ENCODE assay signal across 29 mouse cellular contexts in the genomic region with DNA sequence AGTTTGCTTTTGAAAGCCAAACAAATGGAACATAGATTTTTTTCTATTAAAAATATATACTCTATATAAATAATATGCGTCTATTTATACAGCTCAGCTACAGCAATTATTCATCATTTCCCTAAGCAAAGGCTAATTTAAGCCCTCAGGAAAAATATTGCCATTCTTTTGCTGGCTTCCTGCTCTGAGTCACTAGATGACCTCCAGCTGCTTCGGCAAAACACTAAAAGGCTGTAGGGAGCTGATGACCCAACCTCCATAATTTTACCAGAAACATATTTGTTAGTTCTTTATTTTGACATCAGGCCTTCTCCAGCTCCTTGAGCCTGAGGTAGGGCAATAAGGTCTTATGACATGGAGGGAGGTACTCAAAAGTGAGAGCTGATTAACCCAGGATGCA.
A peak's percentile ranks its signal among the peaks of the same experiment; 100 is the strongest.
DNase-seq lines count a peak whose midpoint lies in the region; ATAC-seq and TF ChIP-seq lines count a peak whose summit lies in the region.
"Had no signal": no experiment of that assay in that cellular context is flagged by ENCODE, and none has a peak within 500 bp of the region (broad histone marks: within the 10 kb centered on the region; RNA-seq: fewer than 3 reads in every experiment).

No protein-coding gene starts in this region.

- H3K27ac ChIP-seq in midbrain, postnatal 0 days (ENCODE audit: low read depth, low read length), result no peak overlapping the region
- H3K27ac ChIP-seq: embryonic facial prominence, embryonic 10.5 days; forebrain, embryonic 12.5 days; heart, embryonic 15.5 days; hindbrain, embryonic 13.5 days; left cerebral cortex, adult 2 months; limb, embryonic 15.5 days; liver, embryonic 14.5 days; neural tube, embryonic 15.5 days; stomach, embryonic 15.5 days had no signal

- H3K4me2 ChIP-seq in midbrain, postnatal 0 days (ENCODE audit: low read depth, low read length, poor library complexity, severe bottlenecking), result no peak overlapping the region
- H3K4me2 ChIP-seq: forebrain, embryonic 12.5 days; heart, embryonic 15.5 days; hindbrain, embryonic 13.5 days; limb, embryonic 15.5 days; neural tube, embryonic 15.5 days; stomach, embryonic 15.5 days had no signal

- ATAC-seq in midbrain, postnatal 0 days (ENCODE audit: low FRiP score), result no peak
- ATAC-seq: activated CD4-positive, CD25-positive, alpha-beta regulatory T cell, adult 4 months; midbrain, embryonic 16.5 days had no signal

- H3K9me3 ChIP-seq in midbrain, postnatal 0 days (ENCODE audit: low read length), result no peaks in the 10 kb centered on the region
- H3K9me3 ChIP-seq: embryonic facial prominence, embryonic 10.5 days; forebrain, embryonic 12.5 days; G1E; heart, embryonic 15.5 days; hindbrain, embryonic 13.5 days; limb, embryonic 15.5 days; neural tube, embryonic 15.5 days; stomach, embryonic 15.5 days had no signal

- H3K27me3 ChIP-seq in midbrain, postnatal 0 days (ENCODE audit: insufficient read depth, low read length), result no peaks in the 10 kb centered on the region
- H3K27me3 ChIP-seq: CH12.LX; forebrain, embryonic 12.5 days; heart, embryonic 15.5 days; hindbrain, embryonic 13.5 days; limb, embryonic 15.5 days; neural tube, embryonic 15.5 days; stomach, embryonic 15.5 days had no signal

- H3K4me3 ChIP-seq in midbrain, postnatal 0 days (ENCODE audit: low read depth, low read length), result no peak overlapping the region
- H3K4me3 ChIP-seq: embryonic facial prominence, embryonic 10.5 days; forebrain, embryonic 12.5 days; heart, embryonic 15.5 days; hindbrain, embryonic 13.5 days; left cerebral cortex, adult 2 months; limb, embryonic 15.5 days; neural tube, embryonic 15.5 days; stomach, embryonic 15.5 days had no signal

- no peak for TF ChIP-seq CTCF in midbrain, postnatal 0 days (IDR thresholded peaks at IDR 0.05)

- DNase-seq in adrenal gland, adult 8-10 months, result peak; percentile 30
- no peak for DNase-seq in adrenal gland, adult 18-20 months (ENCODE audit: low spot score in 2 of 2)
- peak; percentile 25 for DNase-seq in kidney, postnatal 14 days
- no peak for DNase-seq in kidney, adult 8-10 months
- DNase-seq in NIH3T3 (ENCODE audit: low read depth), result peak; percentile 2
- DNase-seq in fibroblast of lung, adult 2 months (ENCODE audit: low read depth), result peak; percentile 6
- no peak for DNase-seq in midbrain, postnatal 0 days (ENCODE audit: low spot score)
- no peak for DNase-seq in embryo, embryonic 10.5 days (ENCODE audit: low spot score)
- DNase-seq: cerebellum, adult 9-10 months; gastrocnemius, postnatal 36 days; heart, postnatal 36 days; left cerebral cortex, postnatal 4 days; lung, postnatal 4 days; right cerebral cortex, adult 18-20 months; right cerebral cortex, postnatal 4 days; thymus, adult 2 months had no signal

- no peaks in the 10 kb centered on the region for H3K36me3 ChIP-seq in midbrain, postnatal 0 days (ENCODE audit: insufficient read depth, low read length)
- H3K36me3 ChIP-seq: embryonic facial prominence, embryonic 10.5 days; forebrain, embryonic 12.5 days; G1E; heart, embryonic 15.5 days; hindbrain, embryonic 13.5 days; limb, embryonic 15.5 days; neural tube, embryonic 15.5 days; stomach, embryonic 15.5 days had no signal

- no peak overlapping the region for H3K9ac ChIP-seq in midbrain, postnatal 0 days (replicated peaks; ENCODE audit: low read length, poor library complexity, severe bottlenecking)
- H3K9ac ChIP-seq: forebrain, embryonic 12.5 days; heart, embryonic 15.5 days; hindbrain, embryonic 13.5 days; limb, embryonic 15.5 days; liver, embryonic 14.5 days; neural tube, embryonic 15.5 days; stomach, embryonic 15.5 days had no signal

- 81% methylated on average over 2 of the region's 2 CpGs for WGBS in midbrain, postnatal 0 days

- H3K4me1 ChIP-seq in midbrain, postnatal 0 days (ENCODE audit: insufficient read depth, low read length), result no peaks in the 10 kb centered on the region
- H3K4me1 ChIP-seq: embryonic facial prominence, embryonic 10.5 days; forebrain, embryonic 12.5 days; heart, embryonic 15.5 days; hindbrain, embryonic 13.5 days; limb, embryonic 15.5 days; neural tube, embryonic 15.5 days; stomach, embryonic 15.5 days had no signal

Comparison
In these comparisons a context has a peak if more than half of its experiments do, and no peak if none do; other contexts are left out.
1. DNase-seq: peak in adrenal gland, adult 8-10 months (single experiment), kidney, postnatal 14 days (single experiment), NIH3T3 (single experiment) and fibroblast of lung, adult 2 months (single experiment); none in adrenal gland, adult 18-20 months (0 of 2), kidney, adult 8-10 months (0 of 2), midbrain, postnatal 0 days (single experiment) and embryo, embryonic 10.5 days (single experiment).